Mouse (Mus musculus): ENCODE results near the gene Baz1b.

GRCm38 (mm10) chr5:135243166-135243565 lies 56.1 kb downstream of the Baz1b start:
- TF ChIP-seq HCFC1 (IDR thresholded peaks at IDR 0.05; ENCODE audit: borderline replicate concordance, insufficient read depth, low read length) = no peak
- TF ChIP-seq ZC3H11A (IDR thresholded peaks at IDR 0.05; ENCODE audit: borderline replicate concordance, low read depth, low read length) = no peak

Data from ES-E14 (cell line).